Mouse (Mus musculus): ENCODE measurements around the gene Olfr1480. TPM values are rescaled to one million over a fixed set of nuclear protein-coding genes. Genes with fewer than 3 reads are reported as not detected.

Gene Olfr1480
- polyA plus RNA-seq (2015; fragmentation: Nextera tagmentation; extraction: Ambion mirVana): not detected in 2 replicates

DNA sequence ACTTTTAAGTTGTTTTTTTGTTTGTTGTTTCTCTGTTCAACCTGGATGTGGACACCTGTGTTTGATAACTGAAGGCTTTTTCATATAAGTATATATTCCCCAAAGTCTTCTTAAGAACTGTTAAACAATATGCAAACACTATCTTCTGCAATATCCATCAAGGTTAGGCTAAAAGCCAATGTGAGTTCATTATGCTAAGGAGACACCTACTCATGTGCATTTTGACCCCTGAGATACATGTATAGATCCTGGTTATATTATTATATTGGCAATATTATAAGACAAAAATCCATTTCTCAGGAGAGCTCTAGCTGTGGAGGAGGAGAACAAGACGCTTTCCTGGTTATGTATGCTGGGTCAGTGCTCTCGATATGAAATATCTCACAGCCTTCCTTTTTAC is at the start of gene Olfr1480:
Olfr1480 (plus strand) TSS at position 301 of the 400 bp plus-strand sequence.
- H3K9me3 ChIP-seq: peaks cover 24% of the 10 kb centered on the region
- no peak within 1 kb of the TSS for H3K9ac ChIP-seq
- H3K4me2 ChIP-seq: no peak within 1 kb of the TSS
- no peaks in the 10 kb centered on the region for H3K4me1 ChIP-seq (replicated peaks)
- H3K4me3 ChIP-seq: no peak within 1 kb of the TSS
- H3K27ac ChIP-seq (replicated peaks): no peak within 1 kb of the TSS
- no peaks in the 10 kb centered on the region for H3K36me3 ChIP-seq
- no peaks in the 10 kb centered on the region for H3K27me3 ChIP-seq
- WGBS: 84% methylated on average over 2 of the region's 2 CpGs
- ATAC-seq (ENCODE audit: low read depth): no peak

DNA sequence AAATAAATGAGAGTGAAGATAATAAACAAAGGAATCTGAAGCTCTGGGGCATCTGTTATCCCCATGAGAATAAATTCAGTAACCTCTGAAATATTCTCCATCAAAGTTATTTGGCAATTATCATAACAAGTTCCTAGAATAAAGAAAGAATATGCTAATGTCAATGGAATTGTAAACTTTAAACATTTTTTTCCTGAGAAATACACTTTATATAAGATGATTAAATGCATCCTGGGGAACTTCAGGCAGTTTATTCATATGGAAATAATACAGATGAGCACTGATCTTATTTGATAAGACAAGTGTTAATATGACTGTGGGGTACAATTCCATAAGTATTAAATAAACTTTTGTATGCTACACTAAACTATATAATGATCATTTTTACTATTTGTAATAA is 47.6 kb upstream of the Olfr1480 start, which contains the start of gene Olfr1475:
Olfr1475 (minus strand) TSS at position 101 of the 400 bp plus-strand sequence.
- no peaks in the 10 kb centered on the region for H3K36me3 ChIP-seq
- H3K9me3 ChIP-seq: no peaks in the 10 kb centered on the region
- H3K9ac ChIP-seq: no peak within 1 kb of the TSS
- H3K4me3 ChIP-seq: no peak within 1 kb of the TSS
- H3K27me3 ChIP-seq: no peaks in the 10 kb centered on the region
- no peak within 1 kb of the TSS for H3K4me2 ChIP-seq
- no peak for ATAC-seq (ENCODE audit: low read depth)
- H3K4me1 ChIP-seq (replicated peaks): no peaks in the 10 kb centered on the region
- no peak within 1 kb of the TSS for H3K27ac ChIP-seq (replicated peaks)

DNA sequence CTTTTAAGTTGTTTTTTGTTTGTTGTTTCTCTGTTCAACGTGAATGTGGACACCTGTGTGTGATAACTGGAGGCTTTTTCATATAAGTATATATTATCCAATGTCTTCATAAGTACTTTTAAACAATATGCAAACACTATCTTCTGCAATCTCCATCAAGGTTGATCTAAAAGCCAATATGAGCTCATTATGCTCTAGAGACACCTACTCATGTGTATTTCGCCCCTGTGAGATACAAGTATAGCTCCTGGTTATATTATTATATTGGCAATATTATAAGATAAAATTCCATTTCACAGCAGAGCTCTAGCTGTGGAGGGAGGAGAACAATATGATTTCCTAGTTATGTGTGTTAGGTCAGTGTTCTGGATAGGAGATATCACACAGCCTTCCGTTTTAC is 27.5 kb upstream of the Olfr1480 start, which contains the start of gene Olfr1477:
Olfr1477 (plus strand) TSS at position 301 of the 400 bp plus-strand sequence.
- no peak within 1 kb of the TSS for H3K4me3 ChIP-seq
- 82% methylated on average over 3 of the region's 3 CpGs for WGBS
- H3K4me2 ChIP-seq: no peak within 1 kb of the TSS
- H3K9me3 ChIP-seq: peaks cover 11% of the 10 kb centered on the region
- no peaks in the 10 kb centered on the region for H3K27me3 ChIP-seq
- ATAC-seq (ENCODE audit: low read depth): no peak
- H3K36me3 ChIP-seq: no peaks in the 10 kb centered on the region
- H3K4me1 ChIP-seq (replicated peaks): no peaks in the 10 kb centered on the region
- no peak within 1 kb of the TSS for H3K9ac ChIP-seq
- no peak within 1 kb of the TSS for H3K27ac ChIP-seq (replicated peaks)

Other genes starting within 250 kb of the Olfr1480 start
- not detected in 2 replicates for gene Olfr1465, start 212.4 kb upstream of the Olfr1480 start, polyA plus RNA-seq (2015; fragmentation: Nextera tagmentation; extraction: Ambion mirVana)
- gene Olfr1466, start 189.1 kb upstream of the Olfr1480 start, polyA plus RNA-seq (2015; fragmentation: Nextera tagmentation; extraction: Ambion mirVana): not detected in 2 replicates
- gene Olfr1467, start 165.7 kb upstream of the Olfr1480 start, polyA plus RNA-seq (2015; fragmentation: Nextera tagmentation; extraction: Ambion mirVana): not detected in 2 replicates
- gene Olfr1469, start 120.1 kb upstream of the Olfr1480 start, polyA plus RNA-seq (2015; fragmentation: Nextera tagmentation; extraction: Ambion mirVana): not detected in 2 replicates
- gene Olfr1471, start 84.5 kb upstream of the Olfr1480 start, polyA plus RNA-seq (2015; fragmentation: Nextera tagmentation; extraction: Ambion mirVana): not detected in 2 replicates
- not detected in 2 replicates for gene Olfr1472, start 71.8 kb upstream of the Olfr1480 start, polyA plus RNA-seq (2015; fragmentation: Nextera tagmentation; extraction: Ambion mirVana)
- not detected in 2 replicates for gene Olfr1474, start 58.3 kb upstream of the Olfr1480 start, polyA plus RNA-seq (2015; fragmentation: Nextera tagmentation; extraction: Ambion mirVana)
- gene Olfr1475, start 47.7 kb upstream of the Olfr1480 start, polyA plus RNA-seq (2015; fragmentation: Nextera tagmentation; extraction: Ambion mirVana): not detected in 2 replicates
- not detected in 2 replicates for gene Olfr1477, start 27.4 kb upstream of the Olfr1480 start, polyA plus RNA-seq (2015; fragmentation: Nextera tagmentation; extraction: Ambion mirVana)
- not detected in 2 replicates for gene Olfr1484, start 55.6 kb downstream of the Olfr1480 start, polyA plus RNA-seq (2015; fragmentation: Nextera tagmentation; extraction: Ambion mirVana)
- gene Olfr1487, start 89.5 kb downstream of the Olfr1480 start, polyA plus RNA-seq (2015; fragmentation: Nextera tagmentation; extraction: Ambion mirVana): not detected in 2 replicates
- not detected in 2 replicates for gene Olfr1489, start 103.7 kb downstream of the Olfr1480 start, polyA plus RNA-seq (2015; fragmentation: Nextera tagmentation; extraction: Ambion mirVana)
- not detected in 2 replicates for gene Olfr1490, start 123.2 kb downstream of the Olfr1480 start, polyA plus RNA-seq (2015; fragmentation: Nextera tagmentation; extraction: Ambion mirVana)
- gene Olfr1491, start 169.4 kb downstream of the Olfr1480 start, polyA plus RNA-seq (2015; fragmentation: Nextera tagmentation; extraction: Ambion mirVana): not detected in 2 replicates
- not detected in 2 replicates for gene Olfr1493-ps1, start 195.4 kb downstream of the Olfr1480 start, polyA plus RNA-seq (2015; fragmentation: Nextera tagmentation; extraction: Ambion mirVana)
- gene Olfr1494, start 211.8 kb downstream of the Olfr1480 start, polyA plus RNA-seq (2015; fragmentation: Nextera tagmentation; extraction: Ambion mirVana): not detected in 2 replicates
- not detected in 2 replicates for gene Olfr1495, start 236.7 kb downstream of the Olfr1480 start, polyA plus RNA-seq (2015; fragmentation: Nextera tagmentation; extraction: Ambion mirVana)
- not detected in 2 replicates for gene Olfr1496, start 250.0 kb downstream of the Olfr1480 start, polyA plus RNA-seq (2015; fragmentation: Nextera tagmentation; extraction: Ambion mirVana)